Mouse (Mus musculus): Measurements from ENCODE around the gene Zbtb12.

DNA sequence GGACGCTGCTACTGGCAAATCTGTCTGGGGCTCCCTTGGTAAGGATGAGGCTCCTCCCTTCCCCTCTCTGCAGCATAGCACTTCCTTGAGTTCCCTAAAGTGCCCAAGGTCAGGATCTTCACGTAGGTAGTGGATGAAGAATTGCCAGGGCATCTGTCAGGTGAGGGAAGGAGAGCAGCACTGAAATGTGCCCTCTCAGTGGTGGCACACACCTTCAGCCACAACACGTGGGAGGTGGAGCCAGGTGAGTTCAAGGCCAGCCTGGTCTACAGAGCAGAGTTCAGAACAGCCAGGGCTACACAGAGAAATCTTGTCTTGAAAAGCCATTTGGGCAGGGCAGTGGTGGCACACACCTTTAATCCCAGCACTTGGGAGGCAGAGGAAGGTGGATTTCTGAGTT lies 24.5 kb upstream of the Zbtb12 start:
- TF ChIP-seq CHD2 (IDR thresholded peaks at IDR 0.05; ENCODE audit: low read depth, low read length) = no peak
- TF ChIP-seq MAFK (IDR thresholded peaks at IDR 0.05; ENCODE audit: insufficient read depth, low read depth, low read length) = no peak
- no peak for TF ChIP-seq ZC3H11A (IDR thresholded peaks at IDR 0.05; ENCODE audit: borderline replicate concordance, low read depth, low read length)
- no peak for TF ChIP-seq ZNF384 (IDR thresholded peaks at IDR 0.05; ENCODE audit: low read depth, low read length)

Measured in ES-E14 (cell line).